7 mouse cellular contexts compared by ENCODE assay signal in the genomic region with DNA sequence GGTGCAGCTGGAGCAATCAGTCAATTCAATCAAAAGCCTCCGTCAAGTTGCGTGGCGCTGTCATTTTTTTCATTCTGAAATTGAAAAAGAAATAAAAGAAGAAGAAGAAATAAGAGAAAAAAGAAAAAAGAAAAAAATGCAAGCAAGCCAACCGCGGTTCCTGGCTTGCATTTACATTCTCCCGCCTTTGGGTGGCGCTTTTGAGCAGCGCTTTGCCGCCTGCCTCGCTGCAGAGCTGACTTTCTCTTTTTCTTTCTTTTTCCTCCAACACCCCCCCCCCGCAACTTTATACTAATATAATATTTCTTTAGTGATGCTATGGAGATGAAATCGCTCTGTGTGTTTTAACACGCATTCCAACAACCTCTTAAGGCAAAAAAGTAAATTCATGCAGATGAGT.
DNase-seq lines count a peak whose midpoint lies in the region; ATAC-seq and TF ChIP-seq lines count a peak whose summit lies in the region.

No protein-coding gene starts in this region.

- peak; percentile 32 to 63 for DNase-seq in left cerebral cortex, adult 2 months (ENCODE audit: extremely low spot score in 1 of 2, low spot score in 2 of 2)
- DNase-seq in left cerebral cortex, adult 11 months (ENCODE audit: low spot score), result no peak
- DNase-seq in c-Kit-positive CD71-positive TER-119-negative erythroid progenitor cells, embryonic 14.5 days (ENCODE audit: low read depth), result peak; percentile 7
- peak; percentile 38 for DNase-seq in midbrain, embryonic 10.5 days (ENCODE audit: low spot score)

- H3K4me3 ChIP-seq in left cerebral cortex, adult 2 months, result peak overlapping the region; percentile 34
- no peak overlapping the region for H3K4me3 ChIP-seq in forebrain, embryonic 12.5 days (replicated peaks)
- H3K4me3 ChIP-seq in intestine, embryonic 15.5 days (replicated peaks), result 0 out of 2 replicates have a peak overlapping the region, but pooled peaks have one; percentile 6
- peak overlapping the region; percentile 40 for H3K4me3 ChIP-seq in midbrain, embryonic 10.5 days

- peak overlapping the region; percentile 40; the same call in 1 of the 2 replicates for H3K27ac ChIP-seq in left cerebral cortex, adult 2 months
- no peak overlapping the region for H3K27ac ChIP-seq in forebrain, embryonic 12.5 days
- H3K27ac ChIP-seq in intestine, embryonic 15.5 days, result no peak overlapping the region
- H3K27ac ChIP-seq in midbrain, embryonic 10.5 days (replicated peaks), result 0 out of 2 replicates have a peak overlapping the region, but pooled peaks have one; percentile 46

- peak overlapping the region; percentile 34 for H3K4me2 ChIP-seq in forebrain, embryonic 12.5 days
- H3K4me2 ChIP-seq in intestine, embryonic 15.5 days (replicated peaks), result peak overlapping the region; percentile 52

- H3K9me3 ChIP-seq in forebrain, embryonic 12.5 days, result no peaks in the 10 kb centered on the region
- no peaks in the 10 kb centered on the region for H3K9me3 ChIP-seq in intestine, embryonic 15.5 days
- H3K9me3 ChIP-seq in midbrain, embryonic 10.5 days (replicated peaks), result no peaks in the 10 kb centered on the region

- H3K9ac ChIP-seq in forebrain, embryonic 12.5 days, result no peak overlapping the region
- H3K9ac ChIP-seq in intestine, embryonic 15.5 days, result no peak overlapping the region

- H3K4me1 ChIP-seq in forebrain, embryonic 12.5 days, result peaks cover 23% of the 10 kb centered on the region
- H3K4me1 ChIP-seq in intestine, embryonic 15.5 days (replicated peaks), result peaks cover 4% of the 10 kb centered on the region; the same call in 1 of the 2 replicates
- peaks cover 21% of the 10 kb centered on the region for H3K4me1 ChIP-seq in midbrain, embryonic 10.5 days

- peaks cover 56% of the 10 kb centered on the region for H3K27me3 ChIP-seq in forebrain, embryonic 12.5 days
- H3K27me3 ChIP-seq in intestine, embryonic 15.5 days (replicated peaks), result no peaks in the 10 kb centered on the region
- H3K27me3 ChIP-seq in midbrain, embryonic 10.5 days (ENCODE audit: low read depth, poor library complexity, severe bottlenecking), result peaks cover 9% of the 10 kb centered on the region

- intact Hi-C loops in left cerebral cortex, adult 2 months (cut with DNase I), result loop anchor here (1.0 to 5.0 kb wide), 5 partner anchors 169 to 1275 kb away; partner anchors contain the start of gene Tshz3

- no peaks in the 10 kb centered on the region for H3K36me3 ChIP-seq in forebrain, embryonic 12.5 days (replicated peaks)
- H3K36me3 ChIP-seq in intestine, embryonic 15.5 days, result no peaks in the 10 kb centered on the region
- no peaks in the 10 kb centered on the region for H3K36me3 ChIP-seq in midbrain, embryonic 10.5 days

- ATAC-seq in forebrain, embryonic 12.5 days (ENCODE audit: low FRiP score), result no peak
- no peak for ATAC-seq in intestine, embryonic 15.5 days
- ATAC-seq in megakaryocyte-erythroid progenitor cell, adult 5-6 weeks (replicated peaks; ENCODE audit: low FRiP score, low TSS enrichment, poor library complexity, severe bottlenecking), result no peak

- peak; percentile 82 for TF ChIP-seq CTCF in left cerebral cortex, adult 2 months (IDR thresholded peaks at IDR 0.05)

- 9% methylated on average over 13 of the region's 13 CpGs for WGBS in forebrain, embryonic 12.5 days
- 13% methylated on average over 13 of the region's 13 CpGs for WGBS in intestine, embryonic 15.5 days
- 8% methylated on average over 13 of the region's 13 CpGs for WGBS in midbrain, embryonic 10.5 days

Comparison
In these comparisons a context has a peak if more than half of its experiments do, and no peak if none do; other contexts are left out.
1. H3K27ac ChIP-seq: peak in left cerebral cortex, adult 2 months (single experiment) and midbrain, embryonic 10.5 days (single experiment); none in forebrain, embryonic 12.5 days (single experiment) and intestine, embryonic 15.5 days (single experiment).